In the genomic region with DNA sequence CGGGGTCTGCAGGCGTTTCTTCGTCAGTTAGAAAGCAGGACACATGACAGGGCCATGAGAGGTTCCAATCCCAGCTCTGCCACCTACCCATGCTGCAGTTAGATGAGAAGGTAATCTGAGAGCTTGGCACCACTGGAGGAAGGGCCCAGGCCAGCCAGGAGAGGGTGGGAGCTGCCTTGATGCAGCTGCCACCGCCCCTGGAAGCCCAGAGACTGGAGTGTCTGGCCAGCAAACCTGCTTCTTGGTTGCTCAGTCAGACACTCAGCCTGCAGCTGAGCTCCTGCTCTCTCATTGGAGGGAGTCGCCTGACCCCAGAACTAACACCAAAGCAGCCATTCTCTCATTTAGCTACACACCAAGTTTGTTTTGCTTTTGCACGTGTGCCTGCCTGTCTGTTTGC, we compare ENCODE assay signal across 16 mouse cellular contexts. TPM values are rescaled to one million over a fixed set of nuclear protein-coding genes. Genes with fewer than 3 reads are reported as not detected.
DNase-seq lines count a peak whose midpoint lies in the region; ATAC-seq lines count a peak whose summit lies in the region.
"Had no signal": no experiment of that assay in that cellular context is flagged by ENCODE, and none has a peak within 500 bp of the region (broad histone marks: within the 10 kb centered on the region; RNA-seq: fewer than 3 reads in every experiment).

No protein-coding gene starts in this region.

- H3K4me3 ChIP-seq in heart, embryonic 12.5 days = no peak overlapping the region
- H3K4me3 ChIP-seq in limb, embryonic 12.5 days (replicated peaks) = no peak overlapping the region
- no peak overlapping the region for H3K4me3 ChIP-seq in limb, embryonic 10.5 days
- H3K4me3 ChIP-seq in heart, embryonic 16.5 days (ENCODE audit: low read length) = no peak overlapping the region
- H3K4me3 ChIP-seq in midbrain, embryonic 11.5 days (ENCODE audit: low read depth, low read length) = no peak overlapping the region
- no peak overlapping the region for H3K4me3 ChIP-seq in intestine, embryonic 16.5 days (ENCODE audit: low read length)
- H3K4me3 ChIP-seq: limb, embryonic 13.5 days; liver, embryonic 15.5 days had no signal

- no peaks in the 10 kb centered on the region for H3K9me3 ChIP-seq in heart, embryonic 12.5 days (replicated peaks)
- H3K9me3 ChIP-seq in limb, embryonic 12.5 days = no peaks in the 10 kb centered on the region
- no peaks in the 10 kb centered on the region for H3K9me3 ChIP-seq in limb, embryonic 10.5 days (replicated peaks)
- H3K9me3 ChIP-seq in heart, embryonic 16.5 days (replicated peaks; ENCODE audit: control insufficient read depth, low read length) = no peaks in the 10 kb centered on the region
- H3K9me3 ChIP-seq in midbrain, embryonic 11.5 days (ENCODE audit: control insufficient read depth, low read length) = no peaks in the 10 kb centered on the region
- H3K9me3 ChIP-seq in intestine, embryonic 16.5 days (ENCODE audit: control insufficient read depth, low read length) = no peaks in the 10 kb centered on the region
- H3K9me3 ChIP-seq: limb, embryonic 13.5 days; liver, embryonic 15.5 days had no signal

- no peak for DNase-seq in heart, postnatal 10 days
- DNase-seq in limb, embryonic 10.5 days (ENCODE audit: low spot score) = no peak
- DNase-seq in thymus, postnatal 36 days = peak; percentile 55 to 69
- no peak for DNase-seq in midbrain, embryonic 11.5 days (ENCODE audit: low spot score, missing footprints)
- DNase-seq: layer of hippocampus, postnatal 36 days; lung, postnatal 10 days had no signal

- no peak overlapping the region for H3K4me2 ChIP-seq in heart, embryonic 12.5 days
- H3K4me2 ChIP-seq in limb, embryonic 12.5 days = no peak overlapping the region
- H3K4me2 ChIP-seq in heart, embryonic 16.5 days (ENCODE audit: low read depth, low read length) = no peak overlapping the region
- H3K4me2 ChIP-seq in midbrain, embryonic 11.5 days = no peak overlapping the region
- H3K4me2 ChIP-seq in intestine, embryonic 16.5 days (ENCODE audit: low read depth, low read length) = no peak overlapping the region
- H3K4me2 ChIP-seq: limb, embryonic 13.5 days; liver, embryonic 15.5 days had no signal

- peak overlapping the region; percentile 93 for H3K27ac ChIP-seq in heart, embryonic 12.5 days (ENCODE audit: poor library complexity, severe bottlenecking)
- no peak overlapping the region; the same call in 1 of the 2 replicates for H3K27ac ChIP-seq in limb, embryonic 12.5 days
- H3K27ac ChIP-seq in limb, embryonic 10.5 days = no peak overlapping the region
- peak overlapping the region; percentile 71 for H3K27ac ChIP-seq in heart, embryonic 16.5 days (ENCODE audit: low read length)
- no peak overlapping the region for H3K27ac ChIP-seq in midbrain, embryonic 11.5 days (ENCODE audit: low read depth, low read length)
- no peak overlapping the region for H3K27ac ChIP-seq in intestine, embryonic 16.5 days (ENCODE audit: low read length)
- H3K27ac ChIP-seq: limb, embryonic 13.5 days; liver, embryonic 15.5 days had no signal

- no peak for ATAC-seq in heart, embryonic 12.5 days (ENCODE audit: insufficient number of reproducible peaks, low FRiP score)
- no peak for ATAC-seq in limb, embryonic 12.5 days (ENCODE audit: insufficient number of reproducible peaks, insufficient read depth, low FRiP score, low TSS enrichment, low read depth)
- ATAC-seq in heart, embryonic 16.5 days (replicated peaks; ENCODE audit: extremely low read depth, insufficient read depth, low FRiP score) = no peak
- no peak for ATAC-seq in midbrain, embryonic 11.5 days (ENCODE audit: low FRiP score)
- no peak for ATAC-seq in intestine, embryonic 16.5 days
- ATAC-seq: inflammation-experienced regulatory T-cells, adult 6 months had no signal

- peaks cover 71% of the 10 kb centered on the region for H3K36me3 ChIP-seq in heart, embryonic 12.5 days
- peaks cover 93% of the 10 kb centered on the region for H3K36me3 ChIP-seq in limb, embryonic 12.5 days
- peaks cover 95% of the 10 kb centered on the region for H3K36me3 ChIP-seq in limb, embryonic 10.5 days
- H3K36me3 ChIP-seq in heart, embryonic 16.5 days (ENCODE audit: control insufficient read depth, insufficient read depth) = peaks cover 24% of the 10 kb centered on the region
- H3K36me3 ChIP-seq in midbrain, embryonic 11.5 days (ENCODE audit: control insufficient read depth, insufficient read depth, low read length) = peaks cover 7% of the 10 kb centered on the region
- H3K36me3 ChIP-seq in intestine, embryonic 16.5 days (ENCODE audit: control insufficient read depth, insufficient read depth, low read length) = peaks cover 11% of the 10 kb centered on the region; the same call in 1 of the 2 replicates

- intact Hi-C loops in heart, postnatal 10 days (cut with DNase I) = no loop called here

- no peaks in the 10 kb centered on the region for H3K27me3 ChIP-seq in heart, embryonic 12.5 days (replicated peaks)
- H3K27me3 ChIP-seq in limb, embryonic 12.5 days = no peaks in the 10 kb centered on the region
- H3K27me3 ChIP-seq in limb, embryonic 10.5 days (ENCODE audit: low read depth, poor library complexity, severe bottlenecking) = no peaks in the 10 kb centered on the region
- no peaks in the 10 kb centered on the region for H3K27me3 ChIP-seq in heart, embryonic 16.5 days (ENCODE audit: control insufficient read depth, insufficient read depth, low read length)
- H3K27me3 ChIP-seq in midbrain, embryonic 11.5 days (ENCODE audit: control insufficient read depth, insufficient read depth, low read length) = no peaks in the 10 kb centered on the region
- no peaks in the 10 kb centered on the region for H3K27me3 ChIP-seq in intestine, embryonic 16.5 days (replicated peaks; ENCODE audit: control insufficient read depth, insufficient read depth, low read length)
- H3K27me3 ChIP-seq: limb, embryonic 13.5 days; liver, embryonic 15.5 days had no signal

- peaks cover 45% of the 10 kb centered on the region for H3K4me1 ChIP-seq in heart, embryonic 12.5 days (replicated peaks)
- no peaks in the 10 kb centered on the region for H3K4me1 ChIP-seq in limb, embryonic 12.5 days (replicated peaks)
- no peaks in the 10 kb centered on the region for H3K4me1 ChIP-seq in limb, embryonic 10.5 days
- peaks cover 43% of the 10 kb centered on the region for H3K4me1 ChIP-seq in heart, embryonic 16.5 days (ENCODE audit: control insufficient read depth, insufficient read depth, low read length)
- H3K4me1 ChIP-seq in midbrain, embryonic 11.5 days (ENCODE audit: control insufficient read depth, insufficient read depth, low read length) = no peaks in the 10 kb centered on the region
- no peaks in the 10 kb centered on the region for H3K4me1 ChIP-seq in intestine, embryonic 16.5 days (ENCODE audit: control insufficient read depth, insufficient read depth, low read length)
- H3K4me1 ChIP-seq: limb, embryonic 13.5 days; liver, embryonic 15.5 days had no signal

- WGBS in heart, embryonic 12.5 days = 63% methylated on average over 6 of the region's 6 CpGs
- WGBS in limb, embryonic 12.5 days = 72% methylated on average over 6 of the region's 6 CpGs
- WGBS in limb, embryonic 10.5 days = 82% methylated on average over 6 of the region's 6 CpGs
- 58% methylated on average over 6 of the region's 6 CpGs for whole genome bisulfite sequencing in heart, embryonic 16.5 days
- WGBS in midbrain, embryonic 11.5 days = 86% methylated on average over 6 of the region's 6 CpGs
- WGBS in intestine, embryonic 16.5 days = 77% methylated on average over 6 of the region's 6 CpGs

- H3K9ac ChIP-seq in heart, embryonic 12.5 days = 0 out of 2 replicates have a peak overlapping the region, but pooled peaks have one; percentile 11
- 0 out of 2 replicates have a peak overlapping the region, but pooled peaks have one; percentile 40 for H3K9ac ChIP-seq in limb, embryonic 12.5 days (replicated peaks)
- H3K9ac ChIP-seq in heart, embryonic 16.5 days (ENCODE audit: low read length) = peak overlapping the region; percentile 36
- H3K9ac ChIP-seq in midbrain, embryonic 11.5 days (ENCODE audit: low read length) = no peak overlapping the region
- no peak overlapping the region for H3K9ac ChIP-seq in intestine, embryonic 16.5 days (ENCODE audit: low read depth, low read length)
- H3K9ac ChIP-seq: limb, embryonic 13.5 days; liver, embryonic 15.5 days had no signal

RNA-seq across cellular contexts. Expression of a gene that starts 39.3 kb away (rescaled TPM):
- polyA plus RNA-seq in heart, embryonic 12.5 days (2016; fragmentation: Nextera tagmentation; extraction: Ambion mirVana) = 48.1 and 50.7 TPM in 2 replicates
- total RNA-seq in heart, postnatal 10 days (2021) = 10 to 100 TPM; 24.3 to 38.1 TPM
- 4.0 and 4.4 TPM in 2 replicates for polyA plus RNA-seq in limb, embryonic 12.5 days (2016; fragmentation: Nextera tagmentation; extraction: Ambion mirVana)
- 2.0 TPM in 2 replicates for polyA plus RNA-seq in limb, embryonic 10.5 days (2016; fragmentation: Nextera tagmentation; extraction: Ambion mirVana)
- polyA plus RNA-seq in heart, embryonic 16.5 days (2015; fragmentation: Nextera tagmentation; extraction: Ambion mirVana) = 27.6 and 30.1 TPM in 2 replicates
- polyA plus RNA-seq in midbrain, embryonic 11.5 days (2014; fragmentation: Nextera tagmentation; extraction: Ambion mirVana) = 0.60 and 1.3 TPM in 2 replicates
- 2.1 and 2.2 TPM in 2 replicates for polyA plus RNA-seq in intestine, embryonic 16.5 days (2015; fragmentation: Nextera tagmentation; extraction: Ambion mirVana)
- polyA plus RNA-seq: C2C12 had no signal

RNA-seq across cellular contexts. Expression of a gene that starts 50.0 kb away (rescaled TPM):
- 11.4 and 13.6 TPM in 2 replicates for polyA plus RNA-seq in heart, embryonic 12.5 days (2016; fragmentation: Nextera tagmentation; extraction: Ambion mirVana)
- total RNA-seq in heart, postnatal 10 days (2021) = 10 to 100 TPM; 29.3 to 31.6 TPM
- polyA plus RNA-seq in limb, embryonic 12.5 days (2016; fragmentation: Nextera tagmentation; extraction: Ambion mirVana) = 5.0 and 5.7 TPM in 2 replicates
- 2.8 and 3.8 TPM in 2 replicates for polyA plus RNA-seq in limb, embryonic 10.5 days (2016; fragmentation: Nextera tagmentation; extraction: Ambion mirVana)
- polyA plus RNA-seq in heart, embryonic 16.5 days (2015; fragmentation: Nextera tagmentation; extraction: Ambion mirVana) = 19.7 and 21.4 TPM in 2 replicates
- polyA plus RNA-seq in midbrain, embryonic 11.5 days (2014; fragmentation: Nextera tagmentation; extraction: Ambion mirVana) = 5.9 and 7.3 TPM in 2 replicates
- 4.0 and 5.0 TPM in 2 replicates for polyA plus RNA-seq in intestine, embryonic 16.5 days (2015; fragmentation: Nextera tagmentation; extraction: Ambion mirVana)
- total RNA-seq: monocyte, adult 5-6 weeks; neutrophil, adult 5-6 weeks had no signal
- polyA plus RNA-seq: inflammation-experienced regulatory T-cells, adult 6 months had no signal

Comparison
In these comparisons a context has a peak if more than half of its experiments do, and no peak if none do; other contexts are left out.
1. H3K27ac ChIP-seq: peak in heart, embryonic 12.5 days (single experiment) and heart, embryonic 16.5 days (single experiment); none in limb, embryonic 12.5 days (single experiment), limb, embryonic 10.5 days (single experiment), midbrain, embryonic 11.5 days (single experiment) and intestine, embryonic 16.5 days (single experiment).
2. H3K9ac ChIP-seq: peak in heart, embryonic 12.5 days (single experiment), limb, embryonic 12.5 days (single experiment) and heart, embryonic 16.5 days (single experiment); none in midbrain, embryonic 11.5 days (single experiment) and intestine, embryonic 16.5 days (single experiment).
3. DNase-seq: peak in thymus, postnatal 36 days (2 of 2); none in heart, postnatal 10 days (0 of 2), limb, embryonic 10.5 days (single experiment) and midbrain, embryonic 11.5 days (single experiment).